Mouse (Mus musculus): ENCODE measurements around the gene Irf2bp2. TPM values are rescaled to one million over a fixed set of nuclear protein-coding genes. Genes with fewer than 3 reads are reported as not detected.

Irf2bp2 gene
- polyA plus RNA-seq, 1 experiment from 2014 or later, result 11.5 TPM

DNA sequence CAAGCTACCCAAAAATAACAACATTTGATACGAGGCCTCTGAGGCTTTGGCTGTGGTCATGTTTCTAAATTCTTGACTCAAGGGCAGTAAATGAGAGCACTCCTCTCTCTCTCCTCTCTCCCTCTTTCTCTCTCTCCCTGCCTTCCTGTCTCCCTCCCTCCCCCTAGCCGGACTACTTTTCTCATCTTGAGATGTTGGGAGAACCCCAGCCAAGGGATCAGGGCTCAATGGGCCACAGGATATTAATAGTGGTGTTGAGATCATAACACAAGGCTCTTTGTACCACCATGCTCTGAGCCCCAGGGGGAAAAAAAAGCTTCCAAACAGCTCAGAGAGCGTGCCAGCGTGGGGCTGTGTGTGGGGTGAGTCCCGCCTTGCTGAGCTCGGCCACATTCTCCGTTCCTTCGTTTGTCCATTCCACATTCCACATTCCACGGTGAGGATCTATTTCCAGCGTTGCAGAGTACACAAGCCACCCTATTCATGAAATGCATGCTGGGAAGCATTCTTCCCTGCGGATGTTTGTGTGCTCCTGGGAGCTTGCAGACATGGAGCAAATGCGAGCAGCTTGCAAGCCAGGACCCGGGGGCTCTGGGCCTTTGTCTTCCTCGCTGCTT lies 27.2 kb downstream of the Irf2bp2 start:
- peak; percentile 60 for ATAC-seq
- Histone ChIP-seq H3K4me3 (ENCODE audit: low read length) (no peak overlapping the region), H3K27me3 (replicated peaks; ENCODE audit: control insufficient read depth, insufficient read depth, low read length) (no peaks in the 10 kb centered on the region), H3K4me1 (ENCODE audit: control insufficient read depth, insufficient read depth, low read length) (peaks cover 19% of the 10 kb centered on the region; the same call in 1 of the 2 replicates), H3K36me3 (ENCODE audit: control insufficient read depth, insufficient read depth, low read length) (no peaks in the 10 kb centered on the region), H3K27ac (ENCODE audit: low read length) (peak overlapping the region; percentile 83), H3K4me2 (ENCODE audit: low read depth, low read length) (peak overlapping the region; percentile 10; the same call in 1 of the 2 replicates), H3K9me3 (ENCODE audit: control insufficient read depth, low read length) (no peaks in the 10 kb centered on the region), H3K9ac (ENCODE audit: low read depth, low read length) (peak overlapping the region; percentile 6; the same call in 1 of the 2 replicates)
- 17% methylated on average over 14 of the region's 14 CpGs for WGBS

DNA sequence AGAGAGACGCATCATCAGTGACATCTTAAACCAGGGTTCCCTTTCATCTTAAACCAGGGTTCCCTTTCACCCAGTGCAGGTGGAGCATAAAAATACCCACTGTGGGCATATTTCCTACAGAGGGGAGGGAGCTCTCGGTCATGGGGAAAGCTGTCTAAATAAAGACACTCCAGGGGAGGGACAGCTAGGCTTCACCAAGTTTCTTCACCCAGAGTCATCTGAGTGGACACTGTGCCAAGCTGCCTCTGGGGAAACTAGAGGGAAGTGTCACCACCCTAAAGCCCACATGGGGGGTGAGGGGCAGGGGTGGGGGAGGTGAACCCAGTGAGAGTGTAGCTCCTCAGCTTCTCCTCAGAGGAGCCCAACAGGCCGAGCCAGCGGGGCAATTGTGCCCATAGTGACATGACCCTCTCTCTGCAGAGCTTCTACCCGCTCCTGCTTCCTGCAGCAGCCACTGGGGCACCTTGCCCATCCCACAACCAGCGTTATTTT lies 27.8 kb downstream of the Irf2bp2 start:
- 57% methylated on average over 6 of the region's 6 CpGs for WGBS
- H3K36me3 ChIP-seq (ENCODE audit: control insufficient read depth, insufficient read depth, low read length), result no peaks in the 10 kb centered on the region
- H3K4me1 ChIP-seq (ENCODE audit: control insufficient read depth, insufficient read depth, low read length), result peaks cover 19% of the 10 kb centered on the region; the same call in 1 of the 2 replicates
- no peaks in the 10 kb centered on the region for H3K27me3 ChIP-seq (replicated peaks; ENCODE audit: control insufficient read depth, insufficient read depth, low read length)
- 0 out of 2 replicates have a peak, but pooled peaks cover 3% of the 10 kb centered on the region for H3K9me3 ChIP-seq (ENCODE audit: control insufficient read depth, low read length)
- H3K27ac ChIP-seq (ENCODE audit: low read length), result peak overlapping the region; percentile 83
- no peak overlapping the region for H3K4me3 ChIP-seq (ENCODE audit: low read length)
- 0 out of 2 replicates have a peak overlapping the region, but pooled peaks have one; percentile 6 for H3K9ac ChIP-seq (ENCODE audit: low read depth, low read length)
- ATAC-seq, result peak; percentile 31
- no peak overlapping the region for H3K4me2 ChIP-seq (ENCODE audit: low read depth, low read length)

DNA sequence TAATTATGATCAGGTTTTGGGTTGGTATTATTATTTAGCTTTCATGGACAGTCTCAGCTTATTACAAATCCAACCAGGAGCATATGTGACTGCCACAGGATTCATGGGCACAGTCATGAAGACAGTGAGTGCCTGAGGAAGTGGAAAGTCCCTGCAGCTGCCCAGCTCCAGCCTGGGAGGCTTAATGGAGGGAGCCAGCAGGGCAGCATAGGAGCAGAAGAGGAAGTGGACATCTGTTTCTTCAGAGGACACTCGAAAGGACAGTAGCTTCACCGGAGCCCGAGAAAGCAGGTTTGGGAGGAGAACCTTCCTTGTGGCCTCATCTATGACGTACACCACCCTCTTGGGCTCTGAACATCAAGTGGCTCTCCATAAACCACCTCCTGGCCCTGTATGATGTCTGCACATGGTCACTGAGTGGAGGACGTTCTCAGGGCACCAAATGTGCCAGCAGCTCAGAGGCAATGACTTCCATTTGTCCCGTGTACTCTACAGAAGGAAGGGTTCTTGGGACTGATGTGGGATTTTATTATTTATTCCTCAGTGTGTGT lies 28.5 kb downstream of the Irf2bp2 start:
- Histone ChIP-seq H3K4me3 (ENCODE audit: low read length) (no peak overlapping the region), H3K4me2 (ENCODE audit: low read depth, low read length) (no peak overlapping the region), H3K27me3 (replicated peaks; ENCODE audit: control insufficient read depth, insufficient read depth, low read length) (no peaks in the 10 kb centered on the region), H3K27ac (ENCODE audit: low read length) (no peak overlapping the region), H3K9ac (ENCODE audit: low read depth, low read length) (no peak overlapping the region), H3K9me3 (ENCODE audit: control insufficient read depth, low read length) (0 out of 2 replicates have a peak, but pooled peaks cover 3% of the 10 kb centered on the region), H3K4me1 (ENCODE audit: control insufficient read depth, insufficient read depth, low read length) (peaks cover 19% of the 10 kb centered on the region; the same call in 1 of the 2 replicates), H3K36me3 (ENCODE audit: control insufficient read depth, insufficient read depth, low read length) (no peaks in the 10 kb centered on the region)
- ATAC-seq, result no peak
- 83% methylated on average over 6 of the region's 6 CpGs for WGBS

DNA sequence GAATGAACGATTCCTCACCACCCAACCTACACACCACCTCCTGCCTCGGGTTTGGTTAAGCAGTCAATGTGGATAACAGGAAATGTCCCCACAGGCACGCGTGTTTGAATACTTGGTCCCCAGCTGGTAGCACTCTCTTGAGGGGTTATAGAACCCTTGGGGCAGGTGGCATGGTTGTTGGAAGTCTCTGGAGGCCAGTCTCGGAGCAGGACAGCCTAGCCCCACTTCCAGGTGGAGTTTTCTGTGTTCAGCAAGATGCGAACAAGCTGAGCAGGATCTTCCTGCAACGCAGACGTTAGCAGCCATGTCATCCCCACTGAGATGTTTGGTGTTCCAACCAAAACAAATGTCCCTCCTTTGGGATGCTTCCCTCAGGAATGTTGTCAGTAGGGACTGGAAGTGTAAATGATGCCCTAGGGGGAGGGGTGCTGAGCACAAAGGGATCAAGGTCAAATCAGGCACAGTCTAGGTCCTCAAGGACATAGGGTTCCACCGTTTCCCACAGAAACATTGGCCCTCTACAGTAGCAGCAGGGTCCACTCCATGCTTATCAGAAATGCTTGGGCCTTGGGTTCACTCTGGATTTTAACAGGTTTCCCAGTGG lies 29.1 kb downstream of the Irf2bp2 start:
- Histone ChIP-seq H3K4me2 (ENCODE audit: low read depth, low read length) (no peak overlapping the region), H3K9me3 (ENCODE audit: control insufficient read depth, low read length) (0 out of 2 replicates have a peak, but pooled peaks cover 3% of the 10 kb centered on the region), H3K9ac (ENCODE audit: low read depth, low read length) (no peak overlapping the region), H3K27ac (ENCODE audit: low read length) (no peak overlapping the region), H3K4me3 (ENCODE audit: low read length) (no peak overlapping the region), H3K4me1 (ENCODE audit: control insufficient read depth, insufficient read depth, low read length) (peaks cover 19% of the 10 kb centered on the region; the same call in 1 of the 2 replicates), H3K36me3 (ENCODE audit: control insufficient read depth, insufficient read depth, low read length) (no peaks in the 10 kb centered on the region), H3K27me3 (replicated peaks; ENCODE audit: control insufficient read depth, insufficient read depth, low read length) (no peaks in the 10 kb centered on the region)
- WGBS, result 71% methylated on average over 9 of the region's 9 CpGs
- no peak for ATAC-seq

DNA sequence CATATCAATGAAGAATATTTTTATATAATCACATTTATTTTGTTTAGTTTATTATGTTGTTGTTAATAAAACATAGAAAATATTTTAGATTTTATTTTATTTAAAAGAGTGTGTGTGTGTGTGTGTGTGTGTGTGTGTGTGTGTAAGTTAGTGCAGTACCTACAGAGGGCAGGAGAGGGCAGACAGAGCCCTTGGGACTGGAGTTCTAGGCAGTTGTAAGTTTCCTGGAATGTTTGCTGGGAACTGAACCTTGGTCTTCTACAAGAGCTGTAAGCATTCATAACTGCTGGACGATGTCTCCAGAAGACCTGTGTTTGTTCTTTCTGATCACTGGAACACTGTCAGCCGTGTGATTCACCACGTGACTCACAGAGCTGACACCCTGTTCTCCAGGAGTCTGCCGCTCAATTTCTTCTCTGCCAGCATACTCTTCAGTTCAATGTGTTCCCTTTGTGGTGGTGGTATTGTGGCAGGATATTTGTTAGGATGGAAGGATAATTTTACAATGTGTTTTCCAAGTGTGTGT lies 32.4 kb downstream of the Irf2bp2 start:
- no peak overlapping the region for H3K4me2 ChIP-seq (ENCODE audit: low read depth, low read length)
- WGBS, result 91% methylated on average over 4 of the region's 4 CpGs
- H3K9me3 ChIP-seq (ENCODE audit: control insufficient read depth, low read length), result 0 out of 2 replicates have a peak, but pooled peaks cover 3% of the 10 kb centered on the region
- H3K27me3 ChIP-seq (replicated peaks; ENCODE audit: control insufficient read depth, insufficient read depth, low read length), result no peaks in the 10 kb centered on the region
- peaks cover 10% of the 10 kb centered on the region; the same call in 1 of the 2 replicates for H3K4me1 ChIP-seq (ENCODE audit: control insufficient read depth, insufficient read depth, low read length)
- H3K36me3 ChIP-seq (ENCODE audit: control insufficient read depth, insufficient read depth, low read length), result no peaks in the 10 kb centered on the region
- no peak overlapping the region for H3K9ac ChIP-seq (ENCODE audit: low read depth, low read length)
- no peak overlapping the region for H3K4me3 ChIP-seq (ENCODE audit: low read length)
- no peak overlapping the region for H3K27ac ChIP-seq (ENCODE audit: low read length)
- no peak for ATAC-seq

DNA sequence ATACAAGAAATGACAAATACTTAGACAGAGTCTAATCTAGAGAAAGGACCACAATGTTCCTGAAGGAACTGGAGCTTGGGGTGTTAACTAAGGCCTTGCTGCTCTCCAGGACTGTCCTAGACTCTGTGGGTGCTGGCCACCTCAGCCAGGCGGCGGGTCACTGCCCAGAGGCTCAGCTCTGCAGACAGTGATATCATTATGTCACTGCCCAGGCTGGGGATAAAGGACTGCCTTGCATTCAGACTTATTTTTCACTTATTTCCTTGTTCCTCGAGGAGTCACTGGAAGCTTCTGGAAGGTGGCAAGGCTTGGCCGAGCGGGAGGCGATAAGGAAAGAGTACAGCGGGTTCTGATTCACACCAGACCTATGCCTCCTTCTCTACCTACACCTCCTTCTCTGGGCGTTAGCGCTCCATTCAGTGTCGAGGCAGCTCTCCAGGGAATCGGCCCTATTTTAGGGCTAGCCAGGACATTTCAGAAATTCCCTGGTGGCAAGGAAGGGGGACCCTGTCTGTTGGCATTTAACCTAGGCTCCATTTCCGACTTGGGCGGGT lies 35.3 kb downstream of the Irf2bp2 start:
- Histone ChIP-seq H3K9ac (ENCODE audit: low read depth, low read length) (no peak overlapping the region), H3K4me1 (ENCODE audit: control insufficient read depth, insufficient read depth, low read length) (peaks cover 4% of the 10 kb centered on the region; the same call in 1 of the 2 replicates), H3K36me3 (ENCODE audit: control insufficient read depth, insufficient read depth, low read length) (no peaks in the 10 kb centered on the region), H3K27ac (ENCODE audit: low read length) (no peak overlapping the region), H3K4me3 (ENCODE audit: low read length) (no peak overlapping the region), H3K9me3 (ENCODE audit: control insufficient read depth, low read length) (0 out of 2 replicates have a peak, but pooled peaks cover 3% of the 10 kb centered on the region), H3K27me3 (replicated peaks; ENCODE audit: control insufficient read depth, insufficient read depth, low read length) (no peaks in the 10 kb centered on the region), H3K4me2 (ENCODE audit: low read depth, low read length) (no peak overlapping the region)
- 86% methylated on average over 13 of the region's 13 CpGs for WGBS
- ATAC-seq, result peak; percentile 69

DNA sequence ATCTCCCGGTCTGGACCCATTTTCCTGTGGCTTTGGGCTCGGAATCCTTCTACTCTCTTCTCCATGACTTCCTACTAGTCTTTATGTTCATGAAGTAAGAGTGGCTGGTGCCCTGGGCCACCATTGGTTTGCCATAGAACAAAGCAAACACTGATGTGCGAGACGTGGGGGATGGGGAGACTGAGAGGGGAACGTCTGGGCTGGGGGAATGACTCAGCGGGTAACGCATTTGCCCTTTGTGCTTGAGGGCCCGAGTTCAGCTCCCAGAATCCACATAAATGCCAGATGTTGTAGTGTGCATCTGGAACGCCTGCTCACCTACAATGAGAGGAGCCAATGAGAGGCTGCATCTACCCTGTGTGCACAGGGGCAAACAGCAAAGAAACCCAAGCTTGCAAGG lies 36.4 kb downstream of the Irf2bp2 start:
- ATAC-seq, result peak; percentile 26
- WGBS, result 44% methylated on average over 9 of the region's 9 CpGs
- Histone ChIP-seq H3K9me3 (ENCODE audit: control insufficient read depth, low read length) (0 out of 2 replicates have a peak, but pooled peaks cover 3% of the 10 kb centered on the region), H3K4me3 (ENCODE audit: low read length) (no peak overlapping the region), H3K36me3 (ENCODE audit: control insufficient read depth, insufficient read depth, low read length) (no peaks in the 10 kb centered on the region), H3K4me1 (ENCODE audit: control insufficient read depth, insufficient read depth, low read length) (peaks cover 4% of the 10 kb centered on the region; the same call in 1 of the 2 replicates), H3K27ac (ENCODE audit: low read length) (no peak overlapping the region), H3K9ac (ENCODE audit: low read depth, low read length) (no peak overlapping the region), H3K27me3 (replicated peaks; ENCODE audit: control insufficient read depth, insufficient read depth, low read length) (no peaks in the 10 kb centered on the region), H3K4me2 (ENCODE audit: low read depth, low read length) (no peak overlapping the region)

DNA sequence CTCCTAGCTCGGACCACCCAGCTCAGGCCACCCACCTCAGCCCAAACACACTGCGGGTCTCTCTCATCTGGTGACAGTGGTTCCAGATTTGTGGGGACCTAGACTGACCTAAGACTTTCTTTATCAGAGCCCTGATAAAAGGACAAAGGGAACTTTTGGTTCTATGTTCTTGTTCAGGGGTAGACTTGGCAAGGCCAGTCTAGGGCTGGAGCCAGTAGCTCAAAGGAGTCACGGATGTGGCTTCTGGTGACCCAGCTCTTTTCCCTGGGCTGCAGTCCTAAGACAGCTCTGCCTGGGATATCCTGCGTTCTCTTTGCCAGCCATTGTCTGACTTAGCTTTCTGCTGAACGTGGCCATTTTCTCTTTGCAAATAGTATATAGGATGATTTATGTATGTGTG lies 37.1 kb downstream of the Irf2bp2 start:
- no peaks in the 10 kb centered on the region for H3K27me3 ChIP-seq (replicated peaks; ENCODE audit: control insufficient read depth, insufficient read depth, low read length)

DNA sequence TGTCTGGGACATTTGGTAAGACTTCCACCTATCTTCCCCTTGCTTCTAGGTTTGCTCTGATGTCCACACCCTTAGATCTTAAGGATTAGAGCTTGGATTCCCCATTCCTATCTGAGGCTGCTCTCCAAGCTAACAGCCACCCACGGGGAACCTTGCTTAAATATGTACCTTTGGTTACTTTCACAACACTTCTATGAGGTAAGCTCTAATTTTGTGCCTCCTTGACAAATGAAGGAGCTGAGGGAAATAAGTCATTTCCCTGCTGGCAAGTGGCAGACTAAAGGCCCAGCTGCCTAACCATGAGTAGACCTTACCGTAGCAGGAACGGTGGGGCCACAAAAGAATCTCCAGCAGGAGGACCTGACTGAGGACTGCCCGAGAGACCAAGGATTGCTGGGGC lies 39.0 kb downstream of the Irf2bp2 start:
- Histone ChIP-seq H3K9ac (ENCODE audit: low read depth, low read length) (no peak overlapping the region), H3K36me3 (ENCODE audit: control insufficient read depth, insufficient read depth, low read length) (no peaks in the 10 kb centered on the region), H3K4me3 (ENCODE audit: low read length) (no peak overlapping the region), H3K27me3 (replicated peaks; ENCODE audit: control insufficient read depth, insufficient read depth, low read length) (no peaks in the 10 kb centered on the region), H3K9me3 (ENCODE audit: control insufficient read depth, low read length) (no peaks in the 10 kb centered on the region), H3K4me2 (ENCODE audit: low read depth, low read length) (no peak overlapping the region), H3K4me1 (ENCODE audit: control insufficient read depth, insufficient read depth, low read length) (peaks cover 4% of the 10 kb centered on the region; the same call in 1 of the 2 replicates), H3K27ac (ENCODE audit: low read length) (no peak overlapping the region)
- 82% methylated on average over 4 of the region's 4 CpGs for WGBS
- no peak for ATAC-seq

More for the DNA sequence above, 37.1 kb downstream of the Irf2bp2 start:
- H3K4me3 ChIP-seq (ENCODE audit: low read length), result no peak overlapping the region
- H3K9ac ChIP-seq (ENCODE audit: low read depth, low read length), result no peak overlapping the region
- H3K4me2 ChIP-seq (ENCODE audit: low read depth, low read length), result no peak overlapping the region
- WGBS, result 84% methylated on average over 5 of the region's 5 CpGs
- no peaks in the 10 kb centered on the region for H3K36me3 ChIP-seq (ENCODE audit: control insufficient read depth, insufficient read depth, low read length)
- peaks cover 4% of the 10 kb centered on the region; the same call in 1 of the 2 replicates for H3K4me1 ChIP-seq (ENCODE audit: control insufficient read depth, insufficient read depth, low read length)
- no peak for ATAC-seq
- H3K9me3 ChIP-seq (ENCODE audit: control insufficient read depth, low read length), result 0 out of 2 replicates have a peak, but pooled peaks cover 3% of the 10 kb centered on the region
- no peak overlapping the region for H3K27ac ChIP-seq (ENCODE audit: low read length)
